Mouse (Mus musculus) stomach, postnatal 0 days (tissue): ENCODE data around the gene Dlg1. TPM values are rescaled to one million over a fixed set of nuclear protein-coding genes. Genes with fewer than 3 reads are reported as not detected.

Experiments
- ATAC-seq: fragments of 200-750 bp; cut with Nextera tagmentation; 2 replicates; pipeline ENCODE4 v1.8.0; 2017; ENCODE audit not compliant: low FRiP score, low TSS enrichment
- DNase-seq: peaks from one replicate; pipeline ENCODE4 v3.0.0-alpha.2; 2016; ENCODE audit warnings: low spot score
- H3K27ac ChIP-seq: fragments of 300-500 bp; sonication (generic); replicated peaks from 2 replicates; pipeline ENCODE4 v1.5.1; 2014; ENCODE audit warnings: mild to moderate bottlenecking, control low read depth
- H3K27me3 ChIP-seq: fragments of 300-500 bp; sonication (generic); 2 replicates; pipeline ENCODE4 v1.6.1; 2014; ENCODE audit warnings: low read length; ENCODE audit not compliant: control insufficient read depth, insufficient read depth
- H3K36me3 ChIP-seq: fragments of 300-500 bp; sonication (generic); 2 replicates; pipeline ENCODE4 v1.6.1; 2014; ENCODE audit warnings: low read length, mixed read lengths; ENCODE audit not compliant: control insufficient read depth, insufficient read depth
- H3K4me1 ChIP-seq: fragments of 300-500 bp; sonication (generic); replicated peaks from 2 replicates; pipeline ENCODE4 v1.6.1; 2014; ENCODE audit warnings: antibody characterized with exemption; ENCODE audit not compliant: control insufficient read depth, insufficient read depth
- H3K4me2 ChIP-seq: fragments of 300-500 bp; sonication (generic); replicated peaks from 2 replicates; pipeline ENCODE4 v1.6.1; 2014; ENCODE audit warnings: low read depth, mild to moderate bottlenecking, control low read depth, moderate library complexity
- H3K4me3 ChIP-seq: fragments of 300-500 bp; sonication (generic); 2 replicates; pipeline ENCODE4 v1.5.1; 2014; ENCODE audit warnings: low read depth, low read length, control low read depth
- H3K9ac ChIP-seq: fragments of 300-500 bp; sonication (generic); 2 replicates; pipeline ENCODE4 v1.6.1; 2014; ENCODE audit warnings: mild to moderate bottlenecking, low read length, control low read depth, mixed read lengths
- H3K9me3 ChIP-seq: fragments of 300-500 bp; sonication (generic); 2 replicates; pipeline ENCODE4 v1.6.1; 2016; ENCODE audit warnings: low read length; ENCODE audit not compliant: control insufficient read depth
- CTCF ChIP-seq: IDR thresholded peaks from 2 replicates; pipeline ENCODE4 v1.5.1; 2016; ENCODE audit warnings: antibody characterized with exemption, low read depth, mild to moderate bottlenecking, moderate library complexity
- EP300 ChIP-seq: optimal IDR thresholded peaks from 2 replicates; pipeline ENCODE3; 2016; ENCODE audit warnings: antibody characterized with exemption
- WGBS: fragments of 180-500 bp; shearing (Covaris S2); extraction: QIAGEN DNeasy Blood & Tissue Kit; methylation state at CpG from one replicate; pipeline ENCODE4 v1.1.7; 2014; 5-methylcytosine and 5-hydroxymethylcytosine counted together
- polyA plus RNA-seq: library from polyadenylated mRNA; unstranded; fragments of >200 nt; fragmentation: Nextera tagmentation; extraction: Ambion mirVana; gene quantifications from 2 replicates; pipeline ENCODE4 v1.2.1, GENCODE M21; 2015

Dlg1 gene
- 11.8 and 12.1 TPM in 2 replicates for polyA plus RNA-seq

DNA sequence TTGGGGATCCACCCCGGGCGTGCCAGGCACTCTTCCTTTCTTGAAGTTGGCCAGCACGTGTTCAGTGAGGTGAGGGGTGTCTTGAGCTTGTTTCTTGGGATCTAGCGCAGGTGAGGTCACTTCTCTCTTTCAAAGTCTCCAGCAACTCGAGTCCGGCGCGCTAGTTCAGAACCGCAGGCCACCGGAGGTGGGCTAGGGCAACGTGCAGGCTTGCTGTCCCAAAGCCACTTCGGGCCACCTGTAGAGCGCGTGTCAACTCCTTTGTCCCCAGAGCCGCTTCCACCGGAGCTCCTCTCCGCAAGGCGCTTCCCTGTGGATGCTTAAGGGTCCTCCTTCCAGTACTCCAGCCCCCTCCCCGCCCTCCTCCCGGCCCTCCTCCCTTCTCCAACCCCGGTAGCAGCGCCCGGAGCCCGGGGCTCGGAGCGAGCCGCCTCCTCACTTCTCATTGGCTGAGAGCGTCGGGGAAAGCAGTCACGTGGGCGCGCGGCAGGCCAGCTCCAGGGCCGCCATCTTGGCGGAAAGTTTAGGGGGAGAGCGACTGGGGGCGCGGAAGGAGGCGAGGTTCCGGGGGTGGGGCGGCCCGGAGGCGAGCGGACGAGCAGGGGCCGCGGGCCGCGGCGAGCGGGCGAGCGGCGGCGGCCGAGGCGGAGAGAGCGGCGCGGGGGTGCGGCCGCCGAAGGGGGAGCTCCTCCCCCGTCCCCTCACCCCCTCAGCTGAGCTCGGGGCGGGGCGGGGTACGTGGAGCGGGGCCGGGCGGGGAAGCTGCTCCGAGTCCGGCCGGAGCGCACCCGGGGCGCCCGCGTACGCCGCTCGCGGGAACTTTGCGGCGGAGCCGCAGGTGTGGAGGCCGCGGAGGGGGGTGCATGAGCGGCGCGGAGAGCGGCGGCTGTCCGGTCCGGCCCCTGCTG, at the start of gene Dlg1:
Dlg1 (plus strand) TSS at position 65 of the 908 bp plus-strand sequence.
- DNase-seq, result peak; percentile 93
- H3K4me2 ChIP-seq, result peak within 1 kb of the TSS; percentile 94
- peak; percentile 96 for ATAC-seq
- 0% methylated on average over 77 of the region's 95 CpGs for WGBS
- TF ChIP-seq EP300, result no peak
- TF ChIP-seq CTCF, result 0 out of 2 replicates have a peak, but pooled peaks have one; percentile 7
- no peaks in the 10 kb centered on the region for H3K27me3 ChIP-seq
- H3K36me3 ChIP-seq, result no peaks in the 10 kb centered on the region
- peak within 1 kb of the TSS; percentile 94 for H3K9ac ChIP-seq
- peak within 1 kb of the TSS; percentile 98 for H3K27ac ChIP-seq
- H3K4me3 ChIP-seq, result peak within 1 kb of the TSS; percentile 97
- H3K4me1 ChIP-seq, result no peaks in the 10 kb centered on the region
- no peaks in the 10 kb centered on the region for H3K9me3 ChIP-seq

DNA sequence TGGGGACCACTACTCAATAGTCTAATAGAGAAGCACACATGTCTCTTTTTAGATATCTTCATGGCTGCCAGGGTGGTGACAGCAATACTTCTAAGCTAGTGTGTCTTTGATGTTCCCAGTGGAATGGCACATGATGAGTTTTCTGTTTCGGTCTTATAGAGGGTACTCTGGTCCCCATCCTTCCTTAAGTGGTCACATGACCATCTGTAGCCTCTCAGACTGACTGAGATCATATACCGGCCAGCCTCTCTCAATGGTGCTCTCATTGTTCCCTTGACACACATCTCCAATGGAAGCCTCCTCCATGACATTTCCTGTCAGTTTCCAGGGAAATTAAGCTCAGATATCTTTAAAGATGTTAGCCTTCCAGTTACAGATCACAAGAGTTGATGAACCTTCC, 46.9 kb upstream of the Dlg1 start:
- DNase-seq (no peak), ATAC-seq (no peak)
- WGBS, result 89% methylated on average over 2 of the region's 2 CpGs
- no peak overlapping the region for H3K9ac ChIP-seq
- H3K9me3 ChIP-seq, result no peaks in the 10 kb centered on the region
- H3K4me3 ChIP-seq, result no peak overlapping the region
- H3K36me3 ChIP-seq, result no peaks in the 10 kb centered on the region
- TF ChIP-seq CTCF, result no peak
- TF ChIP-seq EP300, result no peak
- H3K27me3 ChIP-seq, result no peaks in the 10 kb centered on the region
- H3K27ac ChIP-seq, result no peak overlapping the region
- no peak overlapping the region for H3K4me2 ChIP-seq
- 0 out of 2 replicates have a peak, but pooled peaks cover 3% of the 10 kb centered on the region for H3K4me1 ChIP-seq

- Histone ChIP-seq H3K27me3 (no peaks in the 10 kb centered on the region), H3K27ac (no peak overlapping the region), H3K4me1 (0 out of 2 replicates have a peak, but pooled peaks cover 3% of the 10 kb centered on the region), H3K9me3 (no peaks in the 10 kb centered on the region), H3K36me3 (no peaks in the 10 kb centered on the region), H3K9ac (no peak overlapping the region), H3K4me3 (no peak overlapping the region), H3K4me2 (no peak overlapping the region)
- TF ChIP-seq EP300, result no peak
- no peak for TF ChIP-seq CTCF
- DNase-seq, result no peak
- ATAC-seq, result no peak
These were observed 46.1 kb upstream of the Dlg1 start for GRCm38 (mm10) chr16:31617128-31617527.

DNA sequence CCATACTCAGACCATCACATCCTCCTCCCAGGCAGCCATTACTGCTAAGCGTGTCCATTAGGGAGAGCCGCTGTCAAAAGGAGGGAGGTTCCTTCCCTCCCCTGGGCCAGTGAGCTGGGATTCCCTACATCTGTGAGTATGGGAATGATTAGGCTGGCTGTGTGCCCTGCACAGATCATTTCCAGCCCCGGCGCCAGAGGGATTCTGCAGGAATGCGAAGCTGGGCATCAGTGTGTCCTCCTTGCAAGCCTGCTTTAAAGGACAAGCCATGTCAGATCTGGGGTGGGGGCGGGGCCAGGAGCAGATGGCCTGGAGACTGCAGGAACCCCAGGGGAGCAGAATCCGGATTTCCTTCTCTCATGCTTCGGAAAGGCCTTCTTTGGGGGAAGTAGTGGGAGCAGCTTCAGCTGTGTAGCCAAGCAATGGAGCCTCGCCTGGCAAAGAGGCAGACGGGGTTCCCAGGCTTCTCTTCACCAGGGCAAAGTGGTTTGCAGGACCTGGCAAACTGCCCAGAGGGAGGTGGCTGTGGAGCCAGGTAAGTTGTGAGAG, 45.3 kb upstream of the Dlg1 start:
- Histone ChIP-seq H3K4me1 (0 out of 2 replicates have a peak, but pooled peaks cover 3% of the 10 kb centered on the region), H3K9ac (peak overlapping the region; percentile 31; the same call in 1 of the 2 replicates), H3K36me3 (no peaks in the 10 kb centered on the region), H3K4me3 (0 out of 2 replicates have a peak overlapping the region, but pooled peaks have one; percentile 10), H3K27ac (peak overlapping the region; percentile 61), H3K4me2 (peak overlapping the region; percentile 47), H3K27me3 (no peaks in the 10 kb centered on the region), H3K9me3 (no peaks in the 10 kb centered on the region)
- peak; percentile 74 for DNase-seq
- WGBS, result 16% methylated on average over 10 of the region's 10 CpGs
- TF ChIP-seq EP300, result no peak
- peak; percentile 79 for ATAC-seq

DNA sequence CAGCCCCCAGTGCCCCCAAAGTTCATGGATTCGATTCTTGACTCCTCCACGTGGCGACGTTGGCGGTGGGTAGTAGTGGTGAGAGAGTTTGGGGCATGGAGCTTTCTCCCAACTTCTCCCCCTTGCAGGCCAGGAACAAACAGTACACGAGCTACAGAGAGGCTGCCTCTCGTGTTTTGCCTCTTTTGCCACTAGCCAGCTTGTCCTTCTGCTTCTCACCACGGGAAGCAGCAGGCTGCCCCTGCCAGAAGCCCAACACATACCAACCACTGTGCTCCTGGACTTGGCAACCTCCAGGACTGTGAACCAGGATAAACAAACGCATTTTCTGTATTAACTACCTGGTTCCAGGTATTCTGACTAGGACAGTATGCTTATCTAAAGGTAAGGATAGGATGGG, 44.6 kb upstream of the Dlg1 start:
- 0 out of 2 replicates have a peak overlapping the region, but pooled peaks have one; percentile 8 for H3K9ac ChIP-seq
- no peak for TF ChIP-seq EP300
- TF ChIP-seq CTCF, result no peak
- WGBS, result 58% methylated on average over 9 of the region's 9 CpGs
- no peaks in the 10 kb centered on the region for H3K27me3 ChIP-seq
- DNase-seq, result no peak
- H3K9me3 ChIP-seq, result no peaks in the 10 kb centered on the region
- no peak for ATAC-seq
- peak overlapping the region; percentile 47 for H3K4me2 ChIP-seq
- no peaks in the 10 kb centered on the region for H3K36me3 ChIP-seq
- H3K27ac ChIP-seq, result peak overlapping the region; percentile 61
- no peak overlapping the region for H3K4me3 ChIP-seq
- H3K4me1 ChIP-seq, result 0 out of 2 replicates have a peak, but pooled peaks cover 3% of the 10 kb centered on the region
